Mouse (Mus musculus): Measurements from ENCODE around the gene Ralgps1. TPM values are rescaled to one million over a fixed set of nuclear protein-coding genes. Genes with fewer than 3 reads are reported as not detected.
A peak's percentile ranks its signal among the peaks of the same experiment; 100 is the strongest.

Gene Ralgps1
- polyA plus RNA-seq, 1 experiment from 2014 or later, result 1.1 TPM

GRCm38 (mm10) chr2:33399091-33399490 is 27.8 kb upstream of the Ralgps1 start:
- Histone ChIP-seq H3K27ac (ENCODE audit: low read length) (no peak overlapping the region), H3K36me3 (ENCODE audit: control insufficient read depth, insufficient read depth) (no peaks in the 10 kb centered on the region), H3K4me2 (ENCODE audit: low read depth, low read length) (no peak overlapping the region), H3K27me3 (ENCODE audit: control insufficient read depth, insufficient read depth, low read depth, low read length) (no peaks in the 10 kb centered on the region), H3K4me1 (ENCODE audit: control insufficient read depth, low read depth, low read length) (peaks cover 21% of the 10 kb centered on the region), H3K4me3 (ENCODE audit: low read depth, low read length) (no peak overlapping the region), H3K9me3 (replicated peaks; ENCODE audit: control insufficient read depth, low read length) (no peaks in the 10 kb centered on the region), H3K9ac (ENCODE audit: low read depth, low read length) (no peak overlapping the region)
- WGBS (ENCODE audit: insufficient replicate concordance), result 66% methylated on average over 7 of the region's 7 CpGs
- no peak for ATAC-seq (ENCODE audit: low read depth)

GRCm38 (mm10) chr2:33397036-33397435 is 25.8 kb upstream of the Ralgps1 start:
- no peak overlapping the region for H3K9ac ChIP-seq (ENCODE audit: low read depth, low read length)

GRCm38 (mm10) chr2:33395053-33395452 is 23.8 kb upstream of the Ralgps1 start:
- H3K36me3 ChIP-seq (ENCODE audit: control insufficient read depth, insufficient read depth), result no peaks in the 10 kb centered on the region
- H3K9ac ChIP-seq (ENCODE audit: low read depth, low read length), result no peak overlapping the region
- no peak for ATAC-seq (ENCODE audit: low read depth)
- no peak overlapping the region for H3K4me3 ChIP-seq (ENCODE audit: low read depth, low read length)
- H3K9me3 ChIP-seq (replicated peaks; ENCODE audit: control insufficient read depth, low read length), result no peaks in the 10 kb centered on the region
- H3K4me2 ChIP-seq (ENCODE audit: low read depth, low read length), result no peak overlapping the region
- H3K4me1 ChIP-seq (ENCODE audit: control insufficient read depth, low read depth, low read length), result no peaks in the 10 kb centered on the region
- H3K27me3 ChIP-seq (ENCODE audit: control insufficient read depth, insufficient read depth, low read depth, low read length), result no peaks in the 10 kb centered on the region
- H3K27ac ChIP-seq (ENCODE audit: low read length), result no peak overlapping the region
- WGBS (ENCODE audit: insufficient replicate concordance), result 58% methylated on average over 2 of the region's 2 CpGs

More at GRCm38 (mm10) chr2:33397036-33397435, 25.8 kb upstream of the Ralgps1 start:
- H3K4me3 ChIP-seq (ENCODE audit: low read depth, low read length), result no peak overlapping the region
- WGBS (ENCODE audit: insufficient replicate concordance), result 74% methylated on average over 4 of the region's 4 CpGs
- H3K36me3 ChIP-seq (ENCODE audit: control insufficient read depth, insufficient read depth), result no peaks in the 10 kb centered on the region
- no peak for ATAC-seq (ENCODE audit: low read depth)
- no peaks in the 10 kb centered on the region for H3K27me3 ChIP-seq (ENCODE audit: control insufficient read depth, insufficient read depth, low read depth, low read length)
- no peaks in the 10 kb centered on the region for H3K9me3 ChIP-seq (replicated peaks; ENCODE audit: control insufficient read depth, low read length)
- no peak overlapping the region for H3K27ac ChIP-seq (ENCODE audit: low read length)
- H3K4me1 ChIP-seq (ENCODE audit: control insufficient read depth, low read depth, low read length), result peaks cover 2% of the 10 kb centered on the region
- H3K4me2 ChIP-seq (ENCODE audit: low read depth, low read length), result no peak overlapping the region

- H3K4me3 ChIP-seq (ENCODE audit: low read depth, low read length), result no peak overlapping the region
- no peaks in the 10 kb centered on the region for H3K9me3 ChIP-seq (replicated peaks; ENCODE audit: control insufficient read depth, low read length)
- H3K36me3 ChIP-seq (ENCODE audit: control insufficient read depth, insufficient read depth), result no peaks in the 10 kb centered on the region
- H3K27ac ChIP-seq (ENCODE audit: low read length), result no peak overlapping the region
- no peak overlapping the region for H3K4me2 ChIP-seq (ENCODE audit: low read depth, low read length)
- H3K9ac ChIP-seq (ENCODE audit: low read depth, low read length), result no peak overlapping the region
- no peaks in the 10 kb centered on the region for H3K27me3 ChIP-seq (ENCODE audit: control insufficient read depth, insufficient read depth, low read depth, low read length)
- ATAC-seq (ENCODE audit: low read depth), result no peak
- 64% methylated on average over 11 of the region's 11 CpGs for WGBS (ENCODE audit: insufficient replicate concordance)
- no peaks in the 10 kb centered on the region for H3K4me1 ChIP-seq (ENCODE audit: control insufficient read depth, low read depth, low read length)
These were observed 22.8 kb upstream of the Ralgps1 start for GRCm38 (mm10) chr2:33393951-33394635.

DNA sequence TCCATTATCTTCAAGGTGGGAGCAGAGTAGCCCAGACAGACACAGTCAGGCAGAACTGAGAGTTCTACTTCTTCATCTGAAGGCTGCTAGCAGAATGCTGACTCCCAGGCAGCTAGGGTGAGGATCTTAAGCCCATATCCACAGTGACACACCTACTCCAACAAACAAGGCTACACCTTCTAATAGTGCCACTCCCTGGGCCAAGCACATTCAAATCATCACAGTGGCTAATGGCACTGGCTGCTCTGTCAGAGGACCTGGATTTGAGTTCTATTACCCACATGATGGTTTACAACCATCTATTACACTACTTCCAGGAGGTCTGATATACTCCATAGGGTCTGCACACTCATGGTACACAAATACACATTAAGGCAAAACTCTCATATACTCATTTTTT is 21.7 kb upstream of the Ralgps1 start:
- no peak overlapping the region for H3K27ac ChIP-seq (ENCODE audit: low read length)
- H3K9me3 ChIP-seq (replicated peaks; ENCODE audit: control insufficient read depth, low read length), result no peaks in the 10 kb centered on the region
- no peak overlapping the region for H3K4me2 ChIP-seq (ENCODE audit: low read depth, low read length)
- H3K4me3 ChIP-seq (ENCODE audit: low read depth, low read length), result no peak overlapping the region
- no peaks in the 10 kb centered on the region for H3K27me3 ChIP-seq (ENCODE audit: control insufficient read depth, insufficient read depth, low read depth, low read length)
- no peaks in the 10 kb centered on the region for H3K36me3 ChIP-seq (ENCODE audit: control insufficient read depth, insufficient read depth)
- H3K4me1 ChIP-seq (ENCODE audit: control insufficient read depth, low read depth, low read length), result no peaks in the 10 kb centered on the region
- no peak overlapping the region for H3K9ac ChIP-seq (ENCODE audit: low read depth, low read length)
- ATAC-seq (ENCODE audit: low read depth), result no peak

GRCm38 (mm10) chr2:33371648-33372408 is 542 bp upstream of the Ralgps1 start:
- no peak for ATAC-seq (ENCODE audit: low read depth)
- Histone ChIP-seq H3K9me3 (replicated peaks; ENCODE audit: control insufficient read depth, low read length) (no peaks in the 10 kb centered on the region), H3K4me2 (ENCODE audit: low read depth, low read length) (peak overlapping the region; percentile 86)

GRCm38 (mm10) chr2:33370276-33370776 is 960 bp downstream of the Ralgps1 start:
- Histone ChIP-seq H3K4me3 (ENCODE audit: low read depth, low read length) (peak overlapping the region; percentile 72), H3K27ac (ENCODE audit: low read length) (no peak overlapping the region), H3K27me3 (ENCODE audit: control insufficient read depth, insufficient read depth, low read depth, low read length) (no peaks in the 10 kb centered on the region), H3K36me3 (ENCODE audit: control insufficient read depth, insufficient read depth) (no peaks in the 10 kb centered on the region), H3K9ac (ENCODE audit: low read depth, low read length) (peak overlapping the region; percentile 12; the same call in 1 of the 2 replicates), H3K4me2 (ENCODE audit: low read depth, low read length) (peak overlapping the region; percentile 86), H3K9me3 (replicated peaks; ENCODE audit: control insufficient read depth, low read length) (no peaks in the 10 kb centered on the region), H3K4me1 (ENCODE audit: control insufficient read depth, low read depth, low read length) (peaks cover 4% of the 10 kb centered on the region)
- WGBS (ENCODE audit: insufficient replicate concordance), result 11% methylated on average over 15 of the region's 15 CpGs
- ATAC-seq (ENCODE audit: low read depth), result no peak; the same call in 1 of the 2 replicates

More at GRCm38 (mm10) chr2:33371648-33372408, 542 bp upstream of the Ralgps1 start:
- WGBS (ENCODE audit: insufficient replicate concordance), result 29% methylated on average over 18 of the region's 18 CpGs
- H3K4me3 ChIP-seq (ENCODE audit: low read depth, low read length), result peak overlapping the region; percentile 72
- H3K27me3 ChIP-seq (ENCODE audit: control insufficient read depth, insufficient read depth, low read depth, low read length), result no peaks in the 10 kb centered on the region
- H3K27ac ChIP-seq (ENCODE audit: low read length), result no peak overlapping the region
- peaks cover under 1% of the 10 kb centered on the region for H3K4me1 ChIP-seq (ENCODE audit: control insufficient read depth, low read depth, low read length)
- H3K36me3 ChIP-seq (ENCODE audit: control insufficient read depth, insufficient read depth), result no peaks in the 10 kb centered on the region
- H3K9ac ChIP-seq (ENCODE audit: low read depth, low read length), result no peak overlapping the region

DNA sequence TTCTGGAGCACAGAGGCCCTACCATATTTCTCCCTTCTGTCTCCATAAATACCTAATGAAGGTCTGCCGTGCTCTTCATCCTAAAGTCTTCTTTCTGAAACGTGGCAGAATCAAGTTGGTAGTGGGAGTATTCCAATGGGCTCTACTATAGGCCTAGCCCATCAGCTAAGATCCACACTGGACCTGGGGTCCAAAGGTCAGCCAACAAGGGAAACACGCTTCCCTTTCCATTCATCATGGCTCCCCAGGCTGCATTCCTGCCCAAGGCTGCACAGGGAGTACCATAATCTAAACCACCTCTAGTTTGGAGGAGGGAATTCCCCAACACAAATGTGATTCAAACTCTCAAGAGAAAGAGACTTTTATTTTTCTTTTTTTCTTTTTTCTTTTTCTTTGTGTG is 1.8 kb downstream of the Ralgps1 start:
- H3K4me1 ChIP-seq (ENCODE audit: control insufficient read depth, low read depth, low read length), result peaks cover 4% of the 10 kb centered on the region
- H3K4me3 ChIP-seq (ENCODE audit: low read depth, low read length), result no peak overlapping the region
- no peak overlapping the region for H3K9ac ChIP-seq (ENCODE audit: low read depth, low read length)
- H3K4me2 ChIP-seq (ENCODE audit: low read depth, low read length), result no peak overlapping the region
- no peaks in the 10 kb centered on the region for H3K27me3 ChIP-seq (ENCODE audit: control insufficient read depth, insufficient read depth, low read depth, low read length)
- no peak overlapping the region for H3K27ac ChIP-seq (ENCODE audit: low read length)
- H3K9me3 ChIP-seq (replicated peaks; ENCODE audit: control insufficient read depth, low read length), result no peaks in the 10 kb centered on the region
- ATAC-seq (ENCODE audit: low read depth), result no peak
- no peaks in the 10 kb centered on the region for H3K36me3 ChIP-seq (ENCODE audit: control insufficient read depth, insufficient read depth)
- WGBS (ENCODE audit: insufficient replicate concordance), result 76% methylated on average over 3 of the region's 3 CpGs

DNA sequence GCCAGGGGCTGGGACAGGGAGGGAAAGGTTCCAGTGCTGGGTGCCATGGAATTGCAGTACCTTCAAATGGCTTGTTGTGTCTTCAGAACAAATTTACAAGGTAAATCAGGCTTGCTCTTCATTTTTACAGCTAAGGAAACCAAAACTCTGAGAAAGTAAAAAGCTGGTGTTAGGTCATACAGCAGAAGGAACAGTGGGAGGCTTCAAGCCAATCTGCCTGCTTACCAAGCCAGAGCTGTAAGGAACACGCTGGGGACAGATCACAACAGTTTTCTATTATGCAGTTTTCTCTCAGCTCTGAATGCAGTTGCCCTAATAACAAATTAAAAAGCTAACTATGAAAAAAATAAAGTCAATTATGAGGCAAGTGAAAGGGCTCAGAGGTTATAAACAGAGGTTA is 2.8 kb downstream of the Ralgps1 start:
- Histone ChIP-seq H3K36me3 (ENCODE audit: control insufficient read depth, insufficient read depth) (no peaks in the 10 kb centered on the region), H3K9ac (ENCODE audit: low read depth, low read length) (no peak overlapping the region), H3K27me3 (ENCODE audit: control insufficient read depth, insufficient read depth, low read depth, low read length) (no peaks in the 10 kb centered on the region), H3K4me1 (ENCODE audit: control insufficient read depth, low read depth, low read length) (peaks cover 7% of the 10 kb centered on the region), H3K27ac (ENCODE audit: low read length) (no peak overlapping the region), H3K4me2 (ENCODE audit: low read depth, low read length) (no peak overlapping the region), H3K9me3 (replicated peaks; ENCODE audit: control insufficient read depth, low read length) (no peaks in the 10 kb centered on the region), H3K4me3 (ENCODE audit: low read depth, low read length) (no peak overlapping the region)
- ATAC-seq (ENCODE audit: low read depth), result no peak
- WGBS (ENCODE audit: insufficient replicate concordance), result 72% methylated on average over 1 of the region's 1 CpGs

Data from liver, embryonic 16.5 days (tissue).